Mouse (Mus musculus): Measurements from ENCODE around the gene Tff3. TPM values are rescaled to one million over a fixed set of nuclear protein-coding genes. Genes with fewer than 3 reads are reported as not detected.

Gene Tff3
- polyA plus RNA-seq, 1 experiment from 2014 or later: not detected

GRCm38 (mm10) chr17:31075471-31075870 lies 54.0 kb downstream of the Tff3 start:
- H3K9me3 ChIP-seq (replicated peaks): no peaks in the 10 kb centered on the region
- no peak overlapping the region for H3K4me2 ChIP-seq
- no peak overlapping the region for H3K4me3 ChIP-seq
- no peak for ATAC-seq (ENCODE audit: insufficient number of reproducible peaks, low FRiP score)
- 73% methylated on average over 5 of the region's 5 CpGs for WGBS
- no peaks in the 10 kb centered on the region for H3K36me3 ChIP-seq
- H3K4me1 ChIP-seq (replicated peaks): peaks cover 71% of the 10 kb centered on the region
- H3K27ac ChIP-seq (ENCODE audit: poor library complexity, severe bottlenecking): no peak overlapping the region
- no peaks in the 10 kb centered on the region for H3K27me3 ChIP-seq (replicated peaks)
- H3K9ac ChIP-seq: no peak overlapping the region

Other genes with a start within 250 kb of the Tff3 start
- gene Glp1r, start 227.8 kb downstream of the Tff3 start, polyA plus RNA-seq (2016; fragmentation: Nextera tagmentation; extraction: Ambion mirVana): 0.13 and 0.15 TPM in 2 replicates
- not detected in 2 replicates for gene Umodl1, start 175.0 kb downstream of the Tff3 start, polyA plus RNA-seq (2016; fragmentation: Nextera tagmentation; extraction: Ambion mirVana)
- 5.5 and 6.6 TPM in 2 replicates for gene Abcg1, start 72.0 kb downstream of the Tff3 start, polyA plus RNA-seq (2016; fragmentation: Nextera tagmentation; extraction: Ambion mirVana)
- gene Tff2, start 14.6 kb upstream of the Tff3 start, polyA plus RNA-seq (2016; fragmentation: Nextera tagmentation; extraction: Ambion mirVana): not detected in 2 replicates
- not detected in 2 replicates for gene Tff1, start 35.6 kb upstream of the Tff3 start, polyA plus RNA-seq (2016; fragmentation: Nextera tagmentation; extraction: Ambion mirVana)
- gene Tmprss3, start 69.3 kb upstream of the Tff3 start, polyA plus RNA-seq (2016; fragmentation: Nextera tagmentation; extraction: Ambion mirVana): not detected in 2 replicates
- gene Ubash3a, start 78.2 kb upstream of the Tff3 start, polyA plus RNA-seq (2016; fragmentation: Nextera tagmentation; extraction: Ambion mirVana): 0.46 and 0.80 TPM in 2 replicates
- 1.6 and 1.8 TPM in 2 replicates for gene Rsph1, start 147.7 kb upstream of the Tff3 start, polyA plus RNA-seq (2016; fragmentation: Nextera tagmentation; extraction: Ambion mirVana)
- gene Slc37a1, start 157.1 kb upstream of the Tff3 start, polyA plus RNA-seq (2016; fragmentation: Nextera tagmentation; extraction: Ambion mirVana): 5.5 TPM in 2 replicates

Measured in heart, embryonic 12.5 days (tissue).